Mouse (Mus musculus): ENCODE results near the gene P2rx4. TPM values are rescaled to one million over a fixed set of nuclear protein-coding genes. Genes with fewer than 3 reads are reported as not detected.

The P2rx4 gene
- total and polyA plus RNA-seq, 2 experiments from 2014 or later: 17.4 to 21.1 TPM

DNA sequence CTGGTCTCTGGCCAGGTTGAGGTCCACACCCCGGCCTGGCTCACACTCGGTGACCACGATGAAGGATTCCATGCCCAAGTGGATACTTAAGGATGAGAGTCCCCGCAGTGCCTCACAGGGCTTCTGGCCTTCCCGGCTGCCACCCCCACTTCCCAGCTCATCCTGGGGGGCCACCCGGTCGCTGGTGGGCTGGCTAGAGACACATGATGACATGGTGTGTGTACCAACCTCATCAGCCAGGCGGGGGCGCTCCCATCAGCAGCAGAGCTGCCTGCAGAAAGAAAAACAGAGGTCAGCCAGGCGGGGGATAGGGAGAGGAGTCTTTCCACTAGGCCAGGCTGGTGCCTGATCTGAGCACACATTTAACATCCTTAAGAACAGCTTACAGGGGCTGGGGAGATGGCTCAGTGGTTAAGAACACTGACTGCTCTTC lies 56.7 kb downstream of the P2rx4 start:
- peak; percentile 52 for TF ChIP-seq CTCF (IDR thresholded peaks at IDR 0.05; ENCODE audit: low read depth)
- Histone ChIP-seq H3K4me3 (ENCODE audit: low read length) (no peak overlapping the region), H3K4me1 (ENCODE audit: insufficient read depth, low read length) (no peaks in the 10 kb centered on the region), H3K4me2 (ENCODE audit: low read depth, low read length) (no peak overlapping the region), H3K27ac (no peak overlapping the region), H3K9me3 (ENCODE audit: low read length) (no peaks in the 10 kb centered on the region), H3K27me3 (ENCODE audit: insufficient read depth, low read length) (no peaks in the 10 kb centered on the region), H3K36me3 (ENCODE audit: insufficient read depth, low read length) (peaks cover 4% of the 10 kb centered on the region; the same call in 1 of the 2 replicates), H3K9ac (replicated peaks; ENCODE audit: low read length) (no peak overlapping the region)
- ATAC-seq: 0 out of 2 replicates have a peak, but pooled peaks have one; percentile 29
- 60% methylated on average over 10 of the region's 10 CpGs for WGBS
- DNase-seq (ENCODE audit: low spot score): peak; percentile 39

DNA sequence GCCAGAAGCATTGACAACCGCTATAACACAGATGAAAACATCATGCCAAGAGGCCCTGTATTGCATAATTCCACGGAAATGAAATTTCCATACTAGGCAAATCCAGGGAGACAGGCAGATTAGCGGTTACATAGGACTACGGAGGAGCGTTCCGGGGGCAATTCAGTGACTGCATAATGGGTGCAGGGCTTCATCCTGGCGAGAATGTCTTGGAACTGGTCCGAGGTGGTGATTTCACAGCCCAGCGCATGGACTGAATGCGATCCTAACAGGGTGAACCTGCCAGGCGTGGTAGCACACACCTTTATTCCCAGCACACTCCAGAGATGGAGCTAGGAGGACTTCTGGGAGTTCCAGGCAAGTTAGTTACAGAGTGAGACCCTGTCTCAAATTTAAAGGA lies 59.9 kb downstream of the P2rx4 start:
- ATAC-seq: no peak
- H3K4me2 ChIP-seq (ENCODE audit: low read depth, low read length): no peak overlapping the region
- no peak overlapping the region for H3K27ac ChIP-seq
- no peaks in the 10 kb centered on the region for H3K36me3 ChIP-seq (ENCODE audit: insufficient read depth, low read length)
- H3K4me1 ChIP-seq (ENCODE audit: insufficient read depth, low read length): no peaks in the 10 kb centered on the region
- DNase-seq (ENCODE audit: low spot score): no peak
- no peak overlapping the region for H3K4me3 ChIP-seq (ENCODE audit: low read length)
- H3K9me3 ChIP-seq (ENCODE audit: low read length): no peaks in the 10 kb centered on the region
- no peak for TF ChIP-seq CTCF (IDR thresholded peaks at IDR 0.05; ENCODE audit: low read depth)
- WGBS: 76% methylated on average over 11 of the region's 11 CpGs
- no peaks in the 10 kb centered on the region for H3K27me3 ChIP-seq (ENCODE audit: insufficient read depth, low read length)
- no peak overlapping the region for H3K9ac ChIP-seq (replicated peaks; ENCODE audit: low read length)

GRCm38 (mm10) chr5:122769101-122769568 lies 61.8 kb downstream of the P2rx4 start:
- H3K4me2 ChIP-seq (ENCODE audit: low read depth, low read length): no peak overlapping the region
- H3K4me1 ChIP-seq (ENCODE audit: insufficient read depth, low read length): no peaks in the 10 kb centered on the region
- no peak for ATAC-seq
- no peak overlapping the region for H3K4me3 ChIP-seq (ENCODE audit: low read length)
- H3K27ac ChIP-seq: no peak overlapping the region
- no peak for DNase-seq (ENCODE audit: low spot score)
- H3K36me3 ChIP-seq (ENCODE audit: insufficient read depth, low read length): no peaks in the 10 kb centered on the region
- no peak for TF ChIP-seq CTCF (IDR thresholded peaks at IDR 0.05; ENCODE audit: low read depth)
- 90% methylated on average over 15 of the region's 15 CpGs for WGBS
- H3K9ac ChIP-seq (replicated peaks; ENCODE audit: low read length): no peak overlapping the region
- H3K9me3 ChIP-seq (ENCODE audit: low read length): no peaks in the 10 kb centered on the region
- H3K27me3 ChIP-seq (ENCODE audit: insufficient read depth, low read length): no peaks in the 10 kb centered on the region

DNA sequence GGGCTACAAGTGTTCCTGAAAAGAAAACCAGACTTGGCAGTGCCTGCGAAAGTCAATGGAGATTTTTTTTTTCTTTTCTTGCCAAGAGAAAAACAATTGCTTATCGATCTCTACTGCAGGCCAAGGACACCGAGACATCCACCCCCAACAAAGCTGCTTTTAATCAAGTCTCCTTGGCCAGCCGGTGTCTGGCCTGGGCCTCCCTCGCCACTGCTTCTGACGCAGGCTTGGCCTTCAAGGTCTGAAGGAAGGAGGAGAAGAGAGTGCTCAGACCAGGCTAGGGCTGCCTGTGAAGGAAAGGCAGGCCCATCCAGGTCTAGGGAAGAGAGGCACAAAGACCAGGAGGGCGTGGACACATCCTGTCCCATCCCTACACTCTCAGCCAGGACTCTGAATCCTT lies 63.0 kb downstream of the P2rx4 start:
- Histone ChIP-seq H3K36me3 (ENCODE audit: insufficient read depth, low read length) (no peaks in the 10 kb centered on the region), H3K9me3 (ENCODE audit: low read length) (no peaks in the 10 kb centered on the region), H3K9ac (replicated peaks; ENCODE audit: low read length) (no peak overlapping the region), H3K4me1 (ENCODE audit: insufficient read depth, low read length) (no peaks in the 10 kb centered on the region), H3K4me3 (ENCODE audit: low read length) (no peak overlapping the region), H3K27ac (peak overlapping the region; percentile 64; the same call in 1 of the 2 replicates), H3K27me3 (ENCODE audit: insufficient read depth, low read length) (no peaks in the 10 kb centered on the region), H3K4me2 (ENCODE audit: low read depth, low read length) (no peak overlapping the region)
- DNase-seq (ENCODE audit: low spot score) (no peak), ATAC-seq (no peak)
- 50% methylated on average over 7 of the region's 7 CpGs for WGBS
- no peak for TF ChIP-seq CTCF (IDR thresholded peaks at IDR 0.05; ENCODE audit: low read depth)

DNA sequence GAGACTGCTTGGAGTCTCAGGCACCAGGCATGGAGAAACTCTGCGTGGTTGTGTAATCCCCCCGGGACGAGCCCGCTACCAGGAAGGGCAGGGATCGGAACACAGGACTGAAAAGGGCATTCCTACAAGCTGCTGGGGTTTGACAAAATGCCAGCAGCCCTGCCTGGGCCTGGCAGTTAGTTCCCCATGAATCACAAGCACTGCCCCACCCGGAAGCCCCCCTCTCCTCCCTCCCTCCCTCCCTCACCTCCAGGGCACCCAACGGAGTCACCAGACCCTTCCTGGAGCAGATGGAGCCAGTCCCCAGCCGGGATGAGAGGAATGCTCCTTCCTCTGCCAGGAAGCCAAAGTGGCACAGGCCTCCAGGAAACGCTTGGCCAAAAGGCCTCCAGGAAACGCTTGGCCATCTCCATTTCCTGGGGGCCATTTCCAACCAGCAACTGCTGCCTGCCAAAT lies 63.5 kb downstream of the P2rx4 start:
- no peaks in the 10 kb centered on the region for H3K4me1 ChIP-seq (ENCODE audit: insufficient read depth, low read length)
- no peak for TF ChIP-seq CTCF (IDR thresholded peaks at IDR 0.05; ENCODE audit: low read depth)
- H3K27me3 ChIP-seq (ENCODE audit: insufficient read depth, low read length): no peaks in the 10 kb centered on the region
- WGBS: 30% methylated on average over 10 of the region's 10 CpGs
- peak; percentile 67 for ATAC-seq
- 0 out of 2 replicates have a peak overlapping the region, but pooled peaks have one; percentile 0 for H3K4me2 ChIP-seq (ENCODE audit: low read depth, low read length)
- no peaks in the 10 kb centered on the region for H3K36me3 ChIP-seq (ENCODE audit: insufficient read depth, low read length)
- no peak overlapping the region for H3K4me3 ChIP-seq (ENCODE audit: low read length)
- DNase-seq (ENCODE audit: low spot score): peak; percentile 81
- H3K9ac ChIP-seq (replicated peaks; ENCODE audit: low read length): no peak overlapping the region
- no peaks in the 10 kb centered on the region for H3K9me3 ChIP-seq (ENCODE audit: low read length)
- H3K27ac ChIP-seq: peak overlapping the region; percentile 64

GRCm38 (mm10) chr5:122771428-122771827 lies 64.1 kb downstream of the P2rx4 start:
- H3K27ac ChIP-seq: 0 out of 2 replicates have a peak overlapping the region, but pooled peaks have one; percentile 64
- 80% methylated on average over 9 of the region's 9 CpGs for WGBS
- ATAC-seq (no peak), DNase-seq (ENCODE audit: low spot score) (no peak)
- no peak overlapping the region for H3K9ac ChIP-seq (replicated peaks; ENCODE audit: low read length)
- H3K36me3 ChIP-seq (ENCODE audit: insufficient read depth, low read length): no peaks in the 10 kb centered on the region
- H3K4me2 ChIP-seq (ENCODE audit: low read depth, low read length): 0 out of 2 replicates have a peak overlapping the region, but pooled peaks have one; percentile 0
- H3K27me3 ChIP-seq (ENCODE audit: insufficient read depth, low read length): no peaks in the 10 kb centered on the region
- no peak for TF ChIP-seq CTCF (IDR thresholded peaks at IDR 0.05; ENCODE audit: low read depth)
- no peaks in the 10 kb centered on the region for H3K9me3 ChIP-seq (ENCODE audit: low read length)
- no peaks in the 10 kb centered on the region for H3K4me1 ChIP-seq (ENCODE audit: insufficient read depth, low read length)
- H3K4me3 ChIP-seq (ENCODE audit: low read length): no peak overlapping the region

DNA sequence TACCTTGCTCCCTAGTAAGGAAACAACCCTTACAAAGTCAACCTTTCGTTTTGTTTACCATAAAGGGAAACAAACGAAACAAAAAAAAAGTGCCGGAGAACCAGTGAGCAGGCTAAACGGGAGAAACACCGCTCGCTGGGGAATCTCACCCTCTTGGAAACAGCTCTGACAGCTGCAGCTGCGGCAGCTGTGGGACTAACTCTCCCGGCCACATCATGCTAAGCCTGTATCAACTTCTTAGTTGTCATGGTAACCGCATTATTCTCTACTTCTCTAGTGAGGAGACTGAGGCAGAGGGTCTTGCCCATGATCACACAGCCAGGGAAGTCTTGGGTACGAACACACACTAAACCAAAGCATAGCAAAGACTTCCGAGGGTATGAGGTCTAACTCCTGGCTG lies 66.4 kb downstream of the P2rx4 start:
- H3K9ac ChIP-seq (replicated peaks; ENCODE audit: low read length): no peak overlapping the region
- TF ChIP-seq CTCF (IDR thresholded peaks at IDR 0.05; ENCODE audit: low read depth): no peak
- WGBS: 77% methylated on average over 11 of the region's 11 CpGs

More for the DNA sequence above, 66.4 kb downstream of the P2rx4 start:
- ATAC-seq (no peak), DNase-seq (ENCODE audit: low spot score) (no peak)
- H3K4me3 ChIP-seq (ENCODE audit: low read length): no peak overlapping the region
- H3K27ac ChIP-seq: no peak overlapping the region
- H3K4me2 ChIP-seq (ENCODE audit: low read depth, low read length): no peak overlapping the region
- no peaks in the 10 kb centered on the region for H3K9me3 ChIP-seq (ENCODE audit: low read length)
- no peaks in the 10 kb centered on the region for H3K27me3 ChIP-seq (ENCODE audit: insufficient read depth, low read length)
- H3K36me3 ChIP-seq (ENCODE audit: insufficient read depth, low read length): no peaks in the 10 kb centered on the region
- H3K4me1 ChIP-seq (ENCODE audit: insufficient read depth, low read length): no peaks in the 10 kb centered on the region
